Mouse (Mus musculus): ENCODE data around the gene Fam171b. TPM values are rescaled to one million over a fixed set of nuclear protein-coding genes. Genes with fewer than 3 reads are reported as not detected.

Fam171b gene
- polyA plus RNA-seq, 1 experiment from 2014 or later, result 57.9 TPM

Other genes with a start within 250 kb of the Fam171b start
- gene Zc3h15, start 168.2 kb upstream of the Fam171b start, polyA plus RNA-seq (2016; fragmentation: Nextera tagmentation; extraction: Ambion mirVana), result 198 and 236 TPM in 2 replicates
- gene Itgav, start 88.2 kb upstream of the Fam171b start, polyA plus RNA-seq (2016; fragmentation: Nextera tagmentation; extraction: Ambion mirVana), result 44.4 and 46.5 TPM in 2 replicates
- gene Zswim2, start 128.6 kb downstream of the Fam171b start, polyA plus RNA-seq (2016; fragmentation: Nextera tagmentation; extraction: Ambion mirVana), result not detected in 2 replicates
- gene Gm13698, start 143.1 kb downstream of the Fam171b start, polyA plus RNA-seq (2016; fragmentation: Nextera tagmentation; extraction: Ambion mirVana), result not detected in 2 replicates
- gene Gm13693, start 148.9 kb downstream of the Fam171b start, polyA plus RNA-seq (2016; fragmentation: Nextera tagmentation; extraction: Ambion mirVana), result not detected in 2 replicates
- not detected in 2 replicates for gene Gm13695, start 154.7 kb downstream of the Fam171b start, polyA plus RNA-seq (2016; fragmentation: Nextera tagmentation; extraction: Ambion mirVana)
- not detected in 2 replicates for gene Gm13696, start 160.5 kb downstream of the Fam171b start, polyA plus RNA-seq (2016; fragmentation: Nextera tagmentation; extraction: Ambion mirVana)
- not detected in 2 replicates for gene Gm13694, start 166.3 kb downstream of the Fam171b start, polyA plus RNA-seq (2016; fragmentation: Nextera tagmentation; extraction: Ambion mirVana)
- not detected in 2 replicates for gene Gm13697, start 172.1 kb downstream of the Fam171b start, polyA plus RNA-seq (2016; fragmentation: Nextera tagmentation; extraction: Ambion mirVana)
- not detected in 2 replicates for gene Gm13691, start 177.9 kb downstream of the Fam171b start, polyA plus RNA-seq (2016; fragmentation: Nextera tagmentation; extraction: Ambion mirVana)